In the genomic region with DNA sequence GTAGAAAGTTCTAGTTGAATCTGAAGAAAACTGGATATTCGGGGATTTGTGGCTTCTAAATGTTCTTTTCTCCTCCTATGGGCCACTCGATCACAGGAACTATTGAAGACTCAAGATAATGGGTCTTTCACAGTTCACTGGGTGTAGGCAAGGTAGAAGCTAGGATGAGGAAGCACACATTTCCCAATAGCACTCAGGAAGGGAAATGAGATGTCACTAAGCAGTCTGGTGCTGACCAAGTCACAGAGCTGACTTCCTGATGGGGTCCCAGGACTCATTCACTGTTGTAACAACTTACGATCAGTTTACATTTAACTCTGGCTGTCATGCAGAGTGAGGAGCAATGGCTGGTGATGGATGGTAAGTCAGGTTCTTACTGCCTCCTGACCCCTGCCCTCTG, we compare ENCODE assay signal across 25 mouse cellular contexts. TPM values are rescaled to one million over a fixed set of nuclear protein-coding genes. Genes with fewer than 3 reads are reported as not detected.
"Had no signal": no experiment of that assay in that cellular context is flagged by ENCODE, and none has a peak within 500 bp of the region (broad histone marks: within the 10 kb centered on the region; RNA-seq: fewer than 3 reads in every experiment).

No protein-coding gene starts in this region.

- H3K4me2 ChIP-seq: intestine, embryonic 15.5 days; limb, embryonic 12.5 days; limb, embryonic 15.5 days; liver, embryonic 12.5 days; liver, embryonic 15.5 days; midbrain, embryonic 12.5 days; neural tube, embryonic 13.5 days had no signal

- H3K27ac ChIP-seq: intestine, embryonic 15.5 days; limb, embryonic 12.5 days; limb, embryonic 15.5 days; liver, embryonic 12.5 days; liver, embryonic 15.5 days; macrophage; midbrain, embryonic 12.5 days; neural tube, embryonic 13.5 days; stomach, postnatal 0 days had no signal

- H3K4me3 ChIP-seq: intestine, embryonic 15.5 days; limb, embryonic 12.5 days; limb, embryonic 15.5 days; liver, embryonic 12.5 days; liver, embryonic 15.5 days; midbrain, embryonic 12.5 days; myocyte; neural tube, embryonic 13.5 days had no signal

- H3K27me3 ChIP-seq: intestine, embryonic 15.5 days; limb, embryonic 12.5 days; midbrain, embryonic 12.5 days; neural tube, embryonic 13.5 days had no signal

- H3K9me3 ChIP-seq: intestine, embryonic 15.5 days; limb, embryonic 12.5 days; limb, embryonic 15.5 days; liver, embryonic 12.5 days; liver, embryonic 15.5 days; midbrain, embryonic 12.5 days; neural tube, embryonic 13.5 days had no signal

- DNase-seq: kidney, adult 11 months; kidney, adult 8-10 months; kidney, postnatal 14 days; kidney, postnatal 4 days; left cerebral cortex, postnatal 4 days; lung, adult 2 months; right cerebral cortex, adult 18-20 months; right cerebral cortex, postnatal 14 days; right cerebral cortex, postnatal 4 days; thymus, adult 2 months; thymus, postnatal 14 days; thymus, postnatal 4 days had no signal

- H3K36me3 ChIP-seq: intestine, embryonic 15.5 days; limb, embryonic 12.5 days; limb, embryonic 15.5 days; liver, embryonic 12.5 days; liver, embryonic 15.5 days had no signal

- ATAC-seq: intestine, embryonic 15.5 days; liver, embryonic 12.5 days; midbrain, embryonic 16.5 days had no signal

- H3K9ac ChIP-seq: intestine, embryonic 15.5 days; limb, embryonic 12.5 days; limb, embryonic 15.5 days; liver, embryonic 12.5 days; liver, embryonic 15.5 days; midbrain, embryonic 12.5 days; neural tube, embryonic 13.5 days had no signal

- H3K4me1 ChIP-seq: intestine, embryonic 15.5 days; limb, embryonic 12.5 days; limb, embryonic 15.5 days; liver, embryonic 12.5 days; midbrain, embryonic 12.5 days; neural tube, embryonic 13.5 days had no signal

RNA-seq across cellular contexts. Expression of a gene that starts 45.0 kb away (rescaled TPM):
- total RNA-seq: megakaryocyte-erythroid progenitor cell, adult 5-6 weeks; monocyte, adult 5-6 weeks had no signal
- polyA plus RNA-seq: macrophage, myocyte had no signal

RNA-seq across cellular contexts. Expression of a gene that starts 46.8 kb away (rescaled TPM):
- total RNA-seq: megakaryocyte-erythroid progenitor cell, adult 5-6 weeks; monocyte, adult 5-6 weeks had no signal
- polyA plus RNA-seq: lung, adult 2 months; macrophage; myocyte had no signal
